Mouse (Mus musculus) limb, embryonic 15.5 days (tissue): ENCODE data around the gene Trim38. TPM values are rescaled to one million over a fixed set of nuclear protein-coding genes. Genes with fewer than 3 reads are reported as not detected.
"Not testable (repeated sequence)": the region's sequence is repeated elsewhere in the genome, so short reads cannot be mapped to it uniquely, and the experiment has no call there.

Experiments used
- ATAC-seq: fragments of 200-750 bp; cut with Nextera tagmentation; 2 replicates; pipeline ENCODE4 v1.8.0; 2017; ENCODE audit warnings: low read depth, moderate TSS enrichment; ENCODE audit not compliant: insufficient number of reproducible peaks, low FRiP score, low TSS enrichment
- H3K27ac ChIP-seq: fragments of 300-500 bp; sonication (generic); 2 replicates; pipeline ENCODE4 v1.5.1; 2015; ENCODE audit warnings: moderate library complexity, mild to moderate bottlenecking, inconsistent platforms
- H3K27me3 ChIP-seq: fragments of 300-500 bp; sonication (generic); 2 replicates; pipeline ENCODE4 v1.6.1; 2015; ENCODE audit warnings: inconsistent platforms
- H3K36me3 ChIP-seq: fragments of 300-500 bp; sonication (generic); 2 replicates; pipeline ENCODE4 v1.6.1; 2015; ENCODE audit warnings: inconsistent platforms
- H3K4me1 ChIP-seq: fragments of 300-500 bp; sonication (generic); 2 replicates; pipeline ENCODE4 v1.6.1; 2015; ENCODE audit warnings: inconsistent platforms
- H3K4me2 ChIP-seq: fragments of 300-500 bp; sonication (generic); 2 replicates; pipeline ENCODE4 v1.6.1; 2015; ENCODE audit warnings: mild to moderate bottlenecking, inconsistent platforms
- H3K4me3 ChIP-seq: fragments of 300-500 bp; sonication (generic); 2 replicates; pipeline ENCODE4 v1.5.1; 2015; ENCODE audit warnings: mild to moderate bottlenecking, inconsistent platforms
- H3K9ac ChIP-seq: fragments of 300-500 bp; sonication (generic); 2 replicates; pipeline ENCODE4 v1.6.1; 2015; ENCODE audit warnings: inconsistent platforms
- H3K9me3 ChIP-seq: fragments of 300-500 bp; sonication (generic); 2 replicates; pipeline ENCODE4 v1.6.1; 2016; ENCODE audit warnings: inconsistent platforms
- whole genome bisulfite sequencing: fragments of 180-500 bp; shearing (Covaris S2); methylation state at CpG from one replicate; pipeline ENCODE4 v1.1.7; 2015; 5-methylcytosine and 5-hydroxymethylcytosine counted together
- polyA plus RNA-seq: library from polyadenylated mRNA; unstranded; fragments of >200 nt; fragmentation: Nextera tagmentation; extraction: Ambion mirVana; gene quantifications from 2 replicates; pipeline ENCODE4 v1.2.1, GENCODE M21; 2015

The Trim38 gene
- polyA plus RNA-seq, 1 experiment from 2014 or later, result not detected

DNA sequence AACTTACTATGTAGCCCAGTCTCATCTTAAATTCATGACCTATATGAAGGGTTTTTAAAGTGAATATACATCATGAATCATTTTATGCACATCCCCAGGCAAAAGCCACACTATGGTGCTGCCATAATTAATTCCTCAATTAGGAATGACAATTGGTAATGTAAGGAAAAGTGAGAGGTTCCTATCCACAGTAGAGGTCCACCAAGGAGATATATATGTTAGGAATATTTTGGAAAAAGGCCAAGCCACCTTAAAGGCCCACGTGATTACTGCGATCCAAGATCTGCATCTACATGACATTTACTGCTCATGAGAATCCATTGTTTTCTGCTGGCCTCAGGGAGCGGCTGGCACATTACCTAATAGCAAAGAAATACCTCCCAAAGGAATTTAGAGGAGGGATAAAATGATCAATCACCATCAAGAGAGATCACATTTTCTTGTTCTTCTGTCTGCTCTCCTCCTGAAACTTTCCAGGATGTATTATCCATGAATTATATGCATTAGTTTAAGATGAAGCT is 10.4 kb upstream of the Trim38 start:
- no peaks in the 10 kb centered on the region for H3K27me3 ChIP-seq
- H3K4me1 ChIP-seq, result peaks cover 28% of the 10 kb centered on the region
- H3K9me3 ChIP-seq, result no peaks in the 10 kb centered on the region
- no peak for ATAC-seq
- no peaks in the 10 kb centered on the region for H3K36me3 ChIP-seq
- H3K4me2 ChIP-seq, result no peak overlapping the region
- H3K27ac ChIP-seq, result no peak overlapping the region
- H3K9ac ChIP-seq, result no peak overlapping the region
- 66% methylated on average over 3 of the region's 3 CpGs for WGBS
- no peak overlapping the region for H3K4me3 ChIP-seq

DNA sequence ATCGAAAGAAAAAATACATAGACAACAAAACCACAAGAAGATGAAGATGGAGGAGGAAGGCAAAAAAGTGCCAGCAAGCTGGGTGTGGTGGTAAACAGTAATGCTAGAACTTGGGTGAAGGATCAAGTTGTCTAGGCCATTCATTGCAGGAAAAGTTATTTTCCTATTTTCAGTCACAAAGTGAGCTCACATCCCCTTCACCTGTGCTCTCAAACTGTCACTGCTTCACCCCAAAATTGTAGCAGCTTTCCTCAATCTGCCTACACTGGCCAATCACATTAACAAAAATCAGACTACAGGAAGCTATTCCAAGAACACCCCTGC is 9.8 kb upstream of the Trim38 start:
- Histone ChIP-seq H3K27me3 (no peaks in the 10 kb centered on the region), H3K4me1 (peaks cover 30% of the 10 kb centered on the region), H3K36me3 (no peaks in the 10 kb centered on the region), H3K9me3 (no peaks in the 10 kb centered on the region), H3K9ac (0 out of 2 replicates have a peak overlapping the region, but pooled peaks have one; percentile 33), H3K4me3 (peak overlapping the region; percentile 58), H3K4me2 (peak overlapping the region; percentile 84), H3K27ac (peak overlapping the region; percentile 96)
- ATAC-seq, result no peak
- 52% methylated on average over 1 of the region's 1 CpGs for WGBS

DNA sequence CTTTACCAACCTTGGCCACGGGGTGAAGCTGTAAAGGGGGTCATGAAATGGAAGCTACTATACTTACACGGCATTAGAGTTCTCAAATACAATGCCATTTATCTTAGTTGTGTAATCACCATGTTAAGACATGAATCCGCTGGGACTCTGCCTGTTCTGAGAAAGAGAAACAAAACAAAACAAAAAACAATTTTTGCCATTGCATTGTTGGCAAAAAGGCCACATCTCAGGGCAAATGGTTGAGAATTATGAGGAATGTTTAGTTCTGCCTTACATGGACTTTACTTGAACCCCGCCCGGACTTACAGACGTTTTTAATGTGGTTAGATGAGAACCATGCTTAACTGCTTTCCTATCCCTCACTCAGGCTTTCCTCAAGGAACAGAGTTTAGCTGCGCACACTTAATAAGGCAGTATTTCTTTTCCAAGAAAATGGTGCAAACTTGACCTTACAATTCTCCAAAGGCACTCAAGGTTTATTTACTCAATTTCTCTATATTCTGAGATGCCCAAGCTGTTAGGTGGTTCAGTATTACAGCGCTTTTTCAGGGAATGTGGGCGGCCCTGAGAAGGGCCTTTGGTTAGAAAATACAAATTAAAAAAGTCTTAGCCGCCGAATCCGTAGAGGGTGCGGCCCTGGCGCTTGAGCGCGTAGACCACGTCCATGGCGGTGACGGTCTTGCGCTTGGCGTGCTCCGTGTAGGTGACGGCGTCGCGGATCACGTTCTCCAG is 9.3 kb upstream of the Trim38 start:
- peak overlapping the region; percentile 58 for H3K4me3 ChIP-seq
- H3K27ac ChIP-seq, result peak overlapping the region; percentile 96
- no peaks in the 10 kb centered on the region for H3K9me3 ChIP-seq
- peaks cover 30% of the 10 kb centered on the region for H3K4me1 ChIP-seq
- 0 out of 2 replicates have a peak overlapping the region, but pooled peaks have one; percentile 33 for H3K9ac ChIP-seq
- WGBS, result 1% methylated on average over 23 of the region's 27 CpGs
- ATAC-seq, result no peak
- H3K36me3 ChIP-seq, result no peaks in the 10 kb centered on the region
- peak overlapping the region; percentile 84 for H3K4me2 ChIP-seq
- H3K27me3 ChIP-seq, result no peaks in the 10 kb centered on the region

DNA sequence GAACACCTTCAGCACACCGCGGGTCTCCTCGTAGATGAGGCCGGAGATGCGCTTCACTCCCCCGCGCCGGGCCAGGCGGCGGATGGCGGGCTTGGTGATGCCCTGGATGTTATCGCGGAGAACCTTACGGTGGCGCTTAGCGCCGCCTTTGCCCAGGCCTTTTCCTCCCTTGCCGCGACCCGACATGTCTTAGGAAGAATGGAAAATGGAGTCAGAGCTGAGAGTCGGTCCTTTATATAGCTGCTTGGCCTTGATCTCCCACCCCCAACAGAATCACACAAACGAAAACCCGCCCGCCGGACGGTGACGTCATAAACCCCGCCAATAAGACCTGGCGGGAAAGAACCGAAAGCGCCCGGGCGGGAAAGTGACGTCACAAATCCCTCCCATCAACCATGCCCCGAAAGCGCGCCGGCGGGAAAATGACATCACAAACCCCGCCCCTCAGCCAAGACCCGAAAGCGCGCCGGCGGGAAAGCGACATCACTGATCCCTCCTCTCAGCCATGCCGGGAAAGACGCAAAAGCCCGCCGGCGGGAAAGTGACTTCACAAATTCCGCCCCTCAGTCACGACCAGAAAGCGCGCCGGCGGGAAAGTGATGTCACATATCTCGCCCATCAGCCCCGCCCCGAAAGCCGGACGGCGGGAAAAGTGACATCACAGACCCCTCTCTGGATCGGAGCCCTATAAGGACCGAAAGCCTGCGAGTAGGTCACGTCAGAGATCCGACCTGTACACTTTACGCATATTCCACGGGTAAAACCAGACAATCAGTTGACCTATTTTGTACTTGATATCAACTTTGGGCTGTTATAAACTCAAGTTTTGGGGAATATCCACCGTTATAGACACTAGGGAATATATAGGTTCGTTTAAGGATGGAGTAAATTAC is 8.5 kb upstream of the Trim38 start, which contains the start of gene Hist1h4a:
Hist1h4a (minus strand) TSS at position 259 of the 893 bp plus-strand sequence.
- Histone ChIP-seq H3K4me1 (peaks cover 30% of the 10 kb centered on the region), H3K9me3 (no peaks in the 10 kb centered on the region), H3K27ac (peak within 1 kb of the TSS; percentile 96), H3K36me3 (no peaks in the 10 kb centered on the region), H3K4me2 (peak within 1 kb of the TSS; percentile 84), H3K4me3 (peak within 1 kb of the TSS; percentile 58), H3K27me3 (no peaks in the 10 kb centered on the region), H3K9ac (peak within 1 kb of the TSS; percentile 33; the same call in 1 of the 2 replicates)
- under 1% methylated on average over 69 of the region's 72 CpGs for WGBS
- ATAC-seq, result peak; percentile 82

DNA sequence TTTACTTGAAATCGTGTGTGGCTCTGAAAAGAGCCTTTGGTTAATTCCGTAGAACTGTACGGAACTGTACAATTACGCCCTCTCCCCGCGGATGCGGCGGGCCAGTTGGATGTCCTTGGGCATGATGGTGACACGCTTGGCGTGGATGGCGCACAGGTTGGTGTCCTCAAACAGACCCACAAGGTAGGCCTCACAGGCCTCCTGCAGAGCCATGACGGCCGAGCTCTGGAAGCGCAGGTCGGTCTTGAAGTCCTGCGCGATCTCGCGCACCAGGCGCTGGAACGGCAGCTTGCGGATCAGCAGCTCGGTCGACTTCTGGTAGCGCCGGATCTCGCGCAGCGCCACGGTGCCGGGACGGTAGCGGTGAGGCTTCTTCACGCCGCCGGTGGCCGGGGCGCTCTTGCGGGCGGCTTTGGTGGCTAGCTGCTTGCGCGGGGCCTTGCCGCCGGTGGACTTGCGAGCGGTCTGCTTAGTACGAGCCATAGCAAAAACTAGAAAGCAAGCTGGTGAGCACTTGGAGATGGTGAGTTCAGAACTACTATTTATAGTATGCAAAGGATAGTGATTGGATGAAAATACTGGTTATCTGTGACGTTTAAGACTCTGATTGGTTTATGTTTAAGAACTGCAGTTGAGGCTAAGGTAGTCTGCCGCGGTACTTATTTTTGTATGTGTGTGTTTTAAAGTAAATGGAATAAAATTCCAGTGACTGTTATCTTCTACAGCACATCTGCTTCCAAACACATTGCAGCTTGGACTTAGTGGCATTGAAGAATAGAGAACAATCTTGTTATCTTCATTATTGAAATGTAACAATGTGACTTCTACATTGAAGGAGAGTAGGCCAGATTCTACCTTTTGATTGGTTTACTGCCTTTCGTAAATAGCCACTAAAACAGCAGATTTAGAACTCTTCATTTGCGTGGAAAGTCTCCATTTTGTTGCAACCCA is 7.6 kb upstream of the Trim38 start, which contains the start of gene Hist1h3a:
Hist1h3a (minus strand) TSS at position 516 of the 951 bp plus-strand sequence.
- WGBS, result under 1% methylated on average over 29 of the region's 52 CpGs
- Histone ChIP-seq H3K4me1 (peaks cover 30% of the 10 kb centered on the region), H3K4me3 (peak within 1 kb of the TSS; percentile 58), H3K9ac (peak within 1 kb of the TSS; percentile 68; the same call in 1 of the 2 replicates), H3K27ac (peak within 1 kb of the TSS; percentile 96), H3K4me2 (peak within 1 kb of the TSS; percentile 84)
- peak; percentile 75 for ATAC-seq
- not testable (repeated sequence) for H3K27me3 ChIP-seq, H3K9me3 ChIP-seq, H3K36me3 ChIP-seq

DNA sequence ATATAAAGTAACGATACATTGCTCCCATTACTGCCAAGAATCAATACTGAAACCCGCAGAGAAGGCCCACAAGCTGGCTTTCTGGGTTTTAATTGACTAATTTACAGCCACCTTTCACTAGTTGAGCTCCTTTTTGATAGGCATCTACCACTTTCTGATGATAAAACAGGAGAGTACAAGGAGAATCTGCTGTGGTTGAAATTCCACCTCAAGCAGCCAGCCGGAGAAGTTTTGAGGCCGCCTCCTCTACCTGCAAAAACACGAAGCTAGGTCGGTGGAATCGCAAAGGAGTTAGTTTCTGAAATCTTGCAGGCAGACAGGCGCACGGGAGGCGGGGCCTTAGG is 6.5 kb upstream of the Trim38 start:
- Histone ChIP-seq H3K27ac (peak overlapping the region; percentile 96), H3K4me1 (peaks cover 26% of the 10 kb centered on the region), H3K36me3 (no peaks in the 10 kb centered on the region), H3K27me3 (no peaks in the 10 kb centered on the region), H3K4me2 (peak overlapping the region; percentile 84), H3K4me3 (peak overlapping the region; percentile 58), H3K9ac (peak overlapping the region; percentile 68; the same call in 1 of the 2 replicates), H3K9me3 (no peaks in the 10 kb centered on the region)
- WGBS, result under 1% methylated on average over 10 of the region's 10 CpGs
- no peak for ATAC-seq

DNA sequence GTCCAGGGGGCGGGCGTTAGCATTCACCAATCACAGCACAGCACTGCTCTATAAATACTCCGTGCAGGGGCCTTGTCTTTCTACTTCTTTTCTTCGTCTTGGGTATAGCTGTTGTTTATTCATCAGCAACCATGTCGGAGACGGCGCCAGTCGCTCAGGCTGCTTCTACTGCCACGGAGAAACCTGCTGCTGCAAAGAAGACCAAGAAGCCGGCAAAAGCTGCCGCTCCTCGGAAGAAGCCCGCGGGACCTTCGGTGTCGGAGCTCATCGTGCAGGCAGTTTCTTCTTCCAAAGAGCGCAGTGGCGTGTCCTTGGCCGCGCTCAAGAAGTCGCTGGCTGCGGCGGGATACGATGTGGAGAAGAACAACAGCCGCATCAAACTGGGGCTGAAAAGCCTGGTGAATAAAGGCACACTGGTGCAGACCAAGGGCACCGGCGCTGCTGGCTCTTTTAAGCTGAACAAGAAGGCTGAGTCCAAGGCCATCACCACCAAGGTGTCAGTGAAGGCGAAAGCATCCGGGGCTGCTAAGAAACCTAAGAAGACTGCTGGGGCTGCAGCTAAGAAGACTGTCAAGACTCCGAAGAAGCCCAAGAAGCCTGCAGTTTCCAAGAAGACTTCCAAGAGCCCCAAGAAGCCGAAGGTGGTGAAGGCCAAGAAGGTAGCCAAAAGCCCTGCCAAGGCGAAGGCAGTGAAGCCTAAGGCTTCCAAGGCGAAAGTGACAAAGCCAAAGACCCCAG is 6.0 kb upstream of the Trim38 start, which contains the start of gene Hist1h1a:
Hist1h1a (plus strand) TSS at position 81 of the 738 bp plus-strand sequence.
- Histone ChIP-seq H3K36me3 (no peaks in the 10 kb centered on the region), H3K9ac (peak within 1 kb of the TSS; percentile 68), H3K27ac (peak within 1 kb of the TSS; percentile 96), H3K4me2 (peak within 1 kb of the TSS; percentile 84), H3K9me3 (no peaks in the 10 kb centered on the region), H3K27me3 (no peaks in the 10 kb centered on the region), H3K4me1 (peaks cover 26% of the 10 kb centered on the region), H3K4me3 (peak within 1 kb of the TSS; percentile 58)
- peak; percentile 75 for ATAC-seq
- 3% methylated on average over 34 of the region's 34 CpGs for WGBS

DNA sequence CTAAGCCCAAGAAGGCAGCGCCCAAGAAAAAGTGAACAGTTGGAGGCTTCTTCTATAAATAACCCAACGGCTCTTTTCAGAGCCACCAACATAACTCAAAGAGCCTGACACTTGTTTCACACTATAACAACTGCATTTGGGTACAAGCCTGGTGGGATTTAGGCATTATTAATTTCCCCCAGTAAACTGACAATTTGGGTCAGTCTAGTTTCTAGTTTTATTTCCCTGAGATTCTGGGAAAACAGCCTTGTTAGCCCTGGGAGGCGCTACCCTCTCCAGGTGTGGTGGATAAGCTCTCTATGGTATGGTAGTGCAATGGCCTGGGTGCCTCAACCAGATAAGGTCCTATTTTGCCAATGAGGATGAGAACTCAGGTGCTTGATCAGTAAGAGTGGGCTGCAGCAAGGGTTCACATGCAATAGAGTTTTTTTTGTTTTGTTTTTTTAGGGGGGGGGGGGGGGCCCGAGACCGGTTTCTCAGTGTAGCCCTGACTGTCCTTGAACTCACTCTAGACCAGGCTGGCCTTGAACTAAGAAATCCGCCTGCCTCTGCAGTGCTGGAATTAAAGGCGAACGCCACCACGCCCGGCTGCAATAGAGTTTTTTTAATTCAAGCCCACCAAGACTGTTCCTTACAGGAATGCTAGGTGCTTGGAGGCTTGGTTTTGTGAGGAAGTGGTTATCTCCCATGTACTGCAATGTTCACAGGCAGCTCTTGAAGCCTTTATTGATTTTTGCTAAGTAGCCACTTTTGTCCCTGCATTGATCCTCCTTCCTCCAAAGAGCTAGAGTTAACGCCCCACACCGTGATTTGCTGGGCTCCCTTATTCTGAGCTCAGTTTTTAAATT is 5.2 kb upstream of the Trim38 start:
- Histone ChIP-seq H3K4me2 (peak overlapping the region; percentile 84), H3K4me3 (peak overlapping the region; percentile 58), H3K9ac (no peak overlapping the region), H3K9me3 (no peaks in the 10 kb centered on the region), H3K4me1 (peaks cover 26% of the 10 kb centered on the region), H3K27ac (peak overlapping the region; percentile 96), H3K27me3 (no peaks in the 10 kb centered on the region), H3K36me3 (no peaks in the 10 kb centered on the region)
- WGBS, result 34% methylated on average over 12 of the region's 12 CpGs
- ATAC-seq, result no peak

DNA sequence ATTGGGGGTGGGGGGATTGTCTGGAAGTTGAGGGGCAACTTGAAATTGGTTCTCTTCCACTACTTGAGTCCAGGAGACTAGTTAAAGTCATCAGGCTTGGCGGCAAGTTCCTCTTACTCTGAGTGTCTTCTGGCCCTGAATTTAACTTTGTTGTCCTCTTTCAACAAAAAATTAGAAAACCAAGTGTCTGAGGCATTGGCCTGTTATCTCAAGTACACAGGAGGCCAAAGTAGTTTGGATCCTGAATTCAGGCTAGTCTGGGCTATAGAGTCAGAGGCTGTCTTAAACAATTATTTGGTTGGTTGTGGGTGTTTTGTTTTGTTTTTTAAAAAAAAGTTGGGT is 4.6 kb upstream of the Trim38 start:
- Histone ChIP-seq H3K9me3 (no peaks in the 10 kb centered on the region), H3K4me3 (no peak overlapping the region), H3K9ac (no peak overlapping the region), H3K27ac (no peak overlapping the region), H3K4me1 (peaks cover 22% of the 10 kb centered on the region), H3K36me3 (no peaks in the 10 kb centered on the region), H3K4me2 (no peak overlapping the region), H3K27me3 (no peaks in the 10 kb centered on the region)
- WGBS, result 75% methylated on average over 1 of the region's 1 CpGs
- ATAC-seq, result no peak

DNA sequence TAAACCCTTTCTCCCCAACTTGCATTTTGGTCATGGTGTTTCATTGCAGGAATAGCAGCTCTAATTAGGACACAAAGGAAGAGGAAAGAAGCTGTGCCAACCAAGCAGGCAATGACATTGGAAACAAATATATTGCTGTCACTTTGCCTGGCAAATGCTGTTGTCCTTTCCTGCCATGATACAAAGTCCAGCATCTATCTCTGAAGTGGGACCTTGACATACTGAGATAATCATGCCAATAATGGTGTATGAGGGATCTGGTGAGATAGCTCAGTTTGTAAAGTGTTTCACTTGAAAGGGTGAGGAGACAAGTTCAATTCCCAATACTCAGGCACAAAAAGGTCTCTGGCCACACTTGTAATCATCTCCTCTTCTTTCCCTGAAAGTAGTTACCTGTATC is 2.9 kb upstream of the Trim38 start:
- H3K4me3 ChIP-seq, result no peak overlapping the region

More for the DNA sequence above, 2.9 kb upstream of the Trim38 start:
- H3K27me3 ChIP-seq, result no peaks in the 10 kb centered on the region
- no peak overlapping the region for H3K4me2 ChIP-seq
- no peaks in the 10 kb centered on the region for H3K36me3 ChIP-seq
- ATAC-seq, result no peak
- H3K27ac ChIP-seq, result no peak overlapping the region
- no peaks in the 10 kb centered on the region for H3K9me3 ChIP-seq
- peaks cover 14% of the 10 kb centered on the region for H3K4me1 ChIP-seq
- H3K9ac ChIP-seq, result no peak overlapping the region
